ENCODE assay signal across 8 mouse cellular contexts in the genomic region with DNA sequence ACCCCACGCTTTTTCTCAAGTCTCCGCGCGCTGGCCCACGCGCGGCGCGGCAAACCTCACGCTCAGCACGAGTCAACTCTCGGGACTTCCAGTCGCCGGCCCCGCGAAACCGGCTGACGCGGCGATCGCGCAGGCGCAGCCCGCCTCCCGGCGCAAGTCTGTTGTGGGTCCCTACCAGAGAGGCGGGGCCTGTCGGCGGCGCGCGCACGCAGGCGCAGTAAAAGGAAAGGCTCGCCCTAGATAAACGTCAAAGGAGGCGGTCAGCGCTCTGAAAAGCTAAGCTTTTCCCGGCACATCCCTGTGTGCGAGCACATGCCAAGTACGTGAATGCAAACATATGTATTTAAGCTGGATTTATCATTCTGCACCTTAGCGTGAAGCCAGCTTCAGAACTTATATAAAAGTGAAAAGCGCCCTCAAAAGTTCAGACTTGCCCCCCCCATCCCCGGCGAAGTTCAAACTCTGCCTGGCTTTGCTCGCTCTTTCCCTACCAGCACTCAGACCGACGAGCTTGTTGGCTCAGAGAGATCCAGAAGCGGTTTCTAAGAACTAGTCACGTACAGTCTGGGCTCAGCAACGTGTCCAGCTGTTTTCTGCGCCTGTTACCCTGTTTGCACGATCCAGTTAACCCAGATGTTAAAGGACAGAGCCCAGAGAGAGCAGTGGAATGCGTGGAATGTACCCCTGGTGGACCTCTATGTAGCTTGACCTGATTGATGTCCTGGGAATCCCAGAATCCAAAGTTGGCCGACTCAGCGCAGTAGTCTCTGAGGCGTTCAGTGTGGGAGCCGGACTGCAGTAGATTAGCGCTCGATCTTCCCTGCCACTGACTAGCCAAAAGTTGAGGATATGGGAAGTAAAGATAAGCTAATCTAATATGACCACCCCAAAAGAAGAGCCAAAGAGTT. TPM values are rescaled to one million over a fixed set of nuclear protein-coding genes. Genes with fewer than 3 reads are reported as not detected.
A peak's percentile ranks its signal among the peaks of the same experiment; 100 is the strongest.
DNase-seq lines count a peak whose midpoint lies in the region; ATAC-seq and TF ChIP-seq lines count a peak whose summit lies in the region.

Gene Pelo, minus strand, starts transcription at position 118 of the 908 bp plus-strand sequence.

- peak within 1 kb of the TSS; percentile 81 for H3K4me3 ChIP-seq in E14TG2a.4 (replicated peaks; ENCODE audit: low read length)
- H3K4me3 ChIP-seq in forebrain, embryonic 13.5 days = peak within 1 kb of the TSS; percentile 64
- peak within 1 kb of the TSS; percentile 64 for H3K4me3 ChIP-seq in liver, postnatal 0 days (ENCODE audit: low read depth, low read length)
- H3K4me3 ChIP-seq in neural tube, embryonic 14.5 days (ENCODE audit: low read depth, low read length) = peak within 1 kb of the TSS; percentile 64

- peak; percentile 97 for ATAC-seq in forebrain, embryonic 13.5 days
- peak; percentile 92 for ATAC-seq in liver, postnatal 0 days
- peak; percentile 97 for ATAC-seq in neural tube, embryonic 14.5 days (ENCODE audit: low read depth)

- TF ChIP-seq EP300 in liver, postnatal 0 days (IDR thresholded peaks at IDR 0.05; ENCODE audit: low read depth) = peak; percentile 91

- WGBS in forebrain, embryonic 13.5 days = under 1% methylated on average over 60 of the region's 60 CpGs
- WGBS in large intestine, adult 2 months = under 1% methylated on average over 60 of the region's 60 CpGs
- under 1% methylated on average over 60 of the region's 60 CpGs for WGBS in liver, postnatal 0 days (ENCODE audit: insufficient replicate concordance)
- 1% methylated on average over 60 of the region's 60 CpGs for WGBS in neural tube, embryonic 14.5 days

- peak within 1 kb of the TSS; percentile 40; the same call in 1 of the 2 replicates for H3K27ac ChIP-seq in forebrain, embryonic 13.5 days
- H3K27ac ChIP-seq in liver, postnatal 0 days (ENCODE audit: low read depth) = peak within 1 kb of the TSS; percentile 97
- H3K27ac ChIP-seq in neural tube, embryonic 14.5 days (ENCODE audit: low read depth, low read length) = peak within 1 kb of the TSS; percentile 53; the same call in 1 of the 2 replicates

- H3K4me2 ChIP-seq in forebrain, embryonic 13.5 days = peak within 1 kb of the TSS; percentile 95
- H3K4me2 ChIP-seq in liver, postnatal 0 days (ENCODE audit: low read depth, low read length) = peak within 1 kb of the TSS; percentile 92
- peak within 1 kb of the TSS; percentile 97 for H3K4me2 ChIP-seq in neural tube, embryonic 14.5 days (ENCODE audit: low read depth, low read length)

- H3K36me3 ChIP-seq in E14TG2a.4 (ENCODE audit: insufficient read depth, low read length) = peaks cover 26% of the 10 kb centered on the region
- H3K36me3 ChIP-seq in forebrain, embryonic 13.5 days (ENCODE audit: poor library complexity, severe bottlenecking) = peaks cover 29% of the 10 kb centered on the region
- peaks cover 16% of the 10 kb centered on the region for H3K36me3 ChIP-seq in liver, postnatal 0 days (replicated peaks; ENCODE audit: insufficient read depth, low read length)
- H3K36me3 ChIP-seq in neural tube, embryonic 14.5 days (ENCODE audit: control insufficient read depth, insufficient read depth, low read length) = no peaks in the 10 kb centered on the region

- peaks cover 3% of the 10 kb centered on the region; the same call in 1 of the 2 replicates for H3K27me3 ChIP-seq in E14TG2a.4 (ENCODE audit: insufficient read depth, low read length)
- no peaks in the 10 kb centered on the region for H3K27me3 ChIP-seq in forebrain, embryonic 13.5 days
- H3K27me3 ChIP-seq in liver, postnatal 0 days (ENCODE audit: insufficient read depth, low read length) = no peaks in the 10 kb centered on the region
- H3K27me3 ChIP-seq in neural tube, embryonic 14.5 days (ENCODE audit: control insufficient read depth, insufficient read depth, low read length) = no peaks in the 10 kb centered on the region

- TF ChIP-seq CTCF in E14TG2a.4 (conservative IDR thresholded peaks at IDR 0.05; ENCODE audit: low read length) = no peak
- TF ChIP-seq CTCF in liver, postnatal 0 days (IDR thresholded peaks at IDR 0.05; ENCODE audit: low read depth) = no peak

- H3K9me3 ChIP-seq in E14TG2a.4 (ENCODE audit: low read length) = no peaks in the 10 kb centered on the region
- peaks cover 4% of the 10 kb centered on the region; the same call in 1 of the 2 replicates for H3K9me3 ChIP-seq in forebrain, embryonic 13.5 days (replicated peaks)
- H3K9me3 ChIP-seq in liver, postnatal 0 days (ENCODE audit: low read length) = no peaks in the 10 kb centered on the region
- no peaks in the 10 kb centered on the region for H3K9me3 ChIP-seq in neural tube, embryonic 14.5 days (ENCODE audit: control insufficient read depth, low read length)

- intact Hi-C loops in heart, postnatal 10 days (cut with DNase I) = no loop called here

- peak within 1 kb of the TSS; percentile 79 for H3K9ac ChIP-seq in forebrain, embryonic 13.5 days
- peak within 1 kb of the TSS; percentile 73 for H3K9ac ChIP-seq in liver, postnatal 0 days (replicated peaks)
- H3K9ac ChIP-seq in neural tube, embryonic 14.5 days (replicated peaks; ENCODE audit: low read depth, low read length) = peak within 1 kb of the TSS; percentile 81

- peaks cover 42% of the 10 kb centered on the region for H3K4me1 ChIP-seq in E14TG2a.4 (replicated peaks; ENCODE audit: low read depth, low read length)
- H3K4me1 ChIP-seq in forebrain, embryonic 13.5 days = peaks cover 22% of the 10 kb centered on the region
- H3K4me1 ChIP-seq in liver, postnatal 0 days (ENCODE audit: insufficient read depth) = peaks cover 31% of the 10 kb centered on the region
- H3K4me1 ChIP-seq in neural tube, embryonic 14.5 days (ENCODE audit: control insufficient read depth, insufficient read depth, low read length) = peaks cover 8% of the 10 kb centered on the region; the same call in 1 of the 2 replicates

- peak; percentile 86 for DNase-seq in c-Kit-positive CD71-positive TER-119-positive erythroid progenitor cells, embryonic 14.5 days (ENCODE audit: low spot score)
- DNase-seq in heart, postnatal 10 days = peak; percentile 97 to 98
- peak; percentile 68 for DNase-seq in large intestine, adult 2 months (ENCODE audit: low read depth, low spot score)
- peak; percentile 95 for DNase-seq in liver, postnatal 0 days
- peak; percentile 96 for DNase-seq in testis, postnatal 10 days (ENCODE audit: low spot score)

RNA-seq across cellular contexts. Expression of gene Pelo, which starts in this region (rescaled TPM):
- polyA plus RNA-seq in forebrain, embryonic 13.5 days (2015; fragmentation: Nextera tagmentation; extraction: Ambion mirVana) = 4.3 and 4.5 TPM in 2 replicates
- total RNA-seq in heart, postnatal 10 days (2021) = 10 to 100 TPM; 26.7 to 28.3 TPM
- polyA plus RNA-seq in large intestine, adult 2 months (2012; rRNA removed) = 22.6 and 24.9 TPM in 2 replicates
- 4.7 and 5.4 TPM in 2 replicates for polyA plus RNA-seq in liver, postnatal 0 days (2015; fragmentation: Nextera tagmentation; extraction: Ambion mirVana)
- 5.6 and 6.5 TPM in 2 replicates for polyA plus RNA-seq in neural tube, embryonic 14.5 days (2014; fragmentation: Nextera tagmentation; extraction: Ambion mirVana)

Comparison
In these comparisons a context has a peak if more than half of its experiments do, and no peak if none do; other contexts are left out.
1. Peak in every context shown above with its lines: DNase-seq, ATAC-seq, H3K4me3 ChIP-seq and H3K27ac ChIP-seq.
2. H3K27ac ChIP-seq: peak in every context shown above with its lines; median percentile 97 in liver, postnatal 0 days; 53 in neural tube, embryonic 14.5 days; 40 in forebrain, embryonic 13.5 days.